Mouse (Mus musculus): ENCODE measurements at regions not wholly inside any gene's neighbourhood (a gene's known extent, or its start where the extent isn't known, plus 50 kb on each side); places are given as distances from the start of the nearest gene placed in this dataset.

GRCm38 (mm10) chr14:120102010-120102748, 59.9 kb upstream of the Oxgr1 start:
- DNase-seq (ENCODE audit: low read depth), result no peak

- no peak for DNase-seq (ENCODE audit: low read depth)
Measured at GRCm38 (mm10) chr14:120102749-120103142, 60.5 kb upstream of the Oxgr1 start.

- DNase-seq (ENCODE audit: low read depth), result no peak
Measured at GRCm38 (mm10) chr14:120109846-120110245, 67.6 kb upstream of the Oxgr1 start.

GRCm38 (mm10) chr14:120113316-120113715, 71.1 kb upstream of the Oxgr1 start:
- no peak for DNase-seq (ENCODE audit: low read depth)

GRCm38 (mm10) chr14:120118582-120118981, 76.3 kb upstream of the Oxgr1 start:
- DNase-seq (ENCODE audit: low read depth), result no peak

- DNase-seq (ENCODE audit: low read depth), result no peak
Measured at GRCm38 (mm10) chr14:120119094-120119501, 76.9 kb upstream of the Oxgr1 start.

GRCm38 (mm10) chr14:120119506-120119905, 77.3 kb upstream of the Oxgr1 start:
- no peak for DNase-seq (ENCODE audit: low read depth)

- no peak for DNase-seq (ENCODE audit: low read depth)
Measured at GRCm38 (mm10) chr14:120120261-120120660, 78.0 kb upstream of the Oxgr1 start.

GRCm38 (mm10) chr14:120125315-120125714, 83.1 kb upstream of the Oxgr1 start:
- no peak for DNase-seq (ENCODE audit: low read depth)

GRCm38 (mm10) chr14:120127481-120127880, 85.2 kb upstream of the Oxgr1 start:
- no peak for DNase-seq (ENCODE audit: low read depth)

- DNase-seq (ENCODE audit: low read depth), result no peak
Measured at GRCm38 (mm10) chr14:120134346-120135008, 92.2 kb upstream of the Oxgr1 start.

GRCm38 (mm10) chr14:120135198-120135597, 93.0 kb upstream of the Oxgr1 start:
- no peak for DNase-seq (ENCODE audit: low read depth)

- DNase-seq (ENCODE audit: low read depth), result no peak
Measured at GRCm38 (mm10) chr14:120136736-120137135, 94.5 kb upstream of the Oxgr1 start.

- DNase-seq (ENCODE audit: low read depth), result peak; percentile 66
Measured at GRCm38 (mm10) chr14:120137680-120138136, 95.5 kb upstream of the Oxgr1 start.

- no peak for DNase-seq (ENCODE audit: low read depth)
Measured at GRCm38 (mm10) chr14:120138546-120138945, 96.3 kb upstream of the Oxgr1 start.

- no peak for DNase-seq (ENCODE audit: low read depth)
Measured at GRCm38 (mm10) chr14:120139256-120139655, 97.0 kb upstream of the Oxgr1 start.

GRCm38 (mm10) chr14:120139671-120140071, 97.4 kb upstream of the Oxgr1 start:
- no peak for DNase-seq (ENCODE audit: low read depth)

- no peak for DNase-seq (ENCODE audit: low read depth)
Measured at GRCm38 (mm10) chr14:120140211-120140610, 98.0 kb upstream of the Oxgr1 start.

- DNase-seq (ENCODE audit: low read depth), result no peak
Measured at GRCm38 (mm10) chr14:120140791-120141747, 98.8 kb upstream of the Oxgr1 start.

GRCm38 (mm10) chr14:120142281-120142680, 100.0 kb upstream of the Oxgr1 start:
- DNase-seq (ENCODE audit: low read depth), result no peak

GRCm38 (mm10) chr14:120144451-120144850, 102.2 kb upstream of the Oxgr1 start:
- DNase-seq (ENCODE audit: low read depth), result no peak

GRCm38 (mm10) chr14:120146312-120146711, 104.1 kb upstream of the Oxgr1 start:
- no peak for DNase-seq (ENCODE audit: low read depth)

Data from c-Kit-positive CD71-negative TER-119-negative erythroid progenitor cells, embryonic 14.5 days (primary cell).